Mouse (Mus musculus) olfactory bulb, adult 2 months (tissue): ENCODE measurements around the gene Grk3. TPM values are rescaled to one million over a fixed set of nuclear protein-coding genes. Genes with fewer than 3 reads are reported as not detected.

Source experiments
- H3K27ac ChIP-seq: fragments of 200-500 bp; 2 replicates; pipeline ENCODE4 v1.5.1; 2012; ENCODE audit warnings: low read depth, low read length; ENCODE audit not compliant: insufficient read depth
- H3K4me1 ChIP-seq: fragments of 200-500 bp; 2 replicates; pipeline ENCODE4 v1.6.1; 2012; ENCODE audit warnings: low read length; ENCODE audit not compliant: control insufficient read depth, insufficient read depth
- H3K4me3 ChIP-seq: fragments of 200-500 bp; 2 replicates; pipeline ENCODE4 v1.5.1; 2012; ENCODE audit warnings: mild to moderate bottlenecking, low read depth, low read length, moderate library complexity; ENCODE audit not compliant: insufficient read depth
- CTCF ChIP-seq: fragments of 200-500 bp; IDR thresholded peaks from 2 replicates; pipeline ENCODE4 v1.5.1; 2012; ENCODE audit warnings: low read depth, mild to moderate bottlenecking, low read length, moderate library complexity; ENCODE audit not compliant: insufficient read depth
- POLR2A ChIP-seq: fragments of 200-500 bp; IDR thresholded peaks from 2 replicates; pipeline ENCODE4 v1.6.1; 2012; ENCODE audit warnings: mild to moderate bottlenecking, low read depth, low read length, moderate library complexity; ENCODE audit not compliant: insufficient read depth
- WGBS: fragments of 180-500 bp; shearing (Covaris S2); methylation state at CpG from one replicate; pipeline ENCODE4 v1.1.7; 2018; 5-methylcytosine and 5-hydroxymethylcytosine counted together
- polyA plus RNA-seq: library from polyadenylated mRNA; stranded (reverse); fragments of >200 nt; gene quantifications from 2 replicates; pipeline ENCODE4 v1.2.4, GENCODE M21; 2012; ENCODE audit warnings: low replicate concordance; ENCODE audit not compliant: missing spikeins, insufficient read depth, insufficient read length

Gene Grk3
- polyA plus RNA-seq: not detected in 2 replicates

GRCm38 (mm10) chr5:113015236-113016061 lies at the start of gene Grk3:
Grk3 (minus strand) TSS chr5:113015791.
- peak within 1 kb of the TSS; percentile 75 for H3K4me3 ChIP-seq
- 4% methylated on average over 48 of the region's 52 CpGs for WGBS
- TF ChIP-seq CTCF (no peak), POLR2A (peak; percentile 80)
- peaks cover 34% of the 10 kb centered on the region for H3K4me1 ChIP-seq
- H3K27ac ChIP-seq: peak within 1 kb of the TSS; percentile 34

- Histone ChIP-seq H3K27ac (no peak overlapping the region), H3K4me3 (no peak overlapping the region), H3K4me1 (peaks cover 18% of the 10 kb centered on the region)
- peak; percentile 99 for TF ChIP-seq CTCF
- TF ChIP-seq POLR2A: no peak
- 7% methylated on average over 16 of the region's 16 CpGs for WGBS
These were observed 38.7 kb upstream of the Grk3 start for GRCm38 (mm10) chr5:113054308-113054707.

- WGBS: 28% methylated on average over 7 of the region's 7 CpGs
- Histone ChIP-seq H3K4me1 (peaks cover 24% of the 10 kb centered on the region), H3K27ac (peak overlapping the region; percentile 22), H3K4me3 (no peak overlapping the region)
- TF ChIP-seq POLR2A: no peak
- no peak for TF ChIP-seq CTCF
These were observed 35.1 kb upstream of the Grk3 start for GRCm38 (mm10) chr5:113050581-113051185.

GRCm38 (mm10) chr5:113049876-113050275 lies 34.3 kb upstream of the Grk3 start:
- TF ChIP-seq CTCF (no peak), POLR2A (no peak)
- Histone ChIP-seq H3K27ac (peak overlapping the region; percentile 22), H3K4me3 (no peak overlapping the region), H3K4me1 (peaks cover 29% of the 10 kb centered on the region)

GRCm38 (mm10) chr5:113045511-113046273 lies 30.1 kb upstream of the Grk3 start:
- WGBS: 58% methylated on average over 10 of the region's 10 CpGs
- TF ChIP-seq POLR2A (no peak), CTCF (no peak)
- peaks cover 36% of the 10 kb centered on the region for H3K4me1 ChIP-seq
- H3K4me3 ChIP-seq: no peak overlapping the region
- peak overlapping the region; percentile 8; the same call in 1 of the 2 replicates for H3K27ac ChIP-seq

- Histone ChIP-seq H3K27ac (peak overlapping the region; percentile 27), H3K4me3 (no peak overlapping the region), H3K4me1 (peaks cover 27% of the 10 kb centered on the region)
- WGBS: 49% methylated on average over 8 of the region's 8 CpGs
- no peak for TF ChIP-seq POLR2A
- no peak for TF ChIP-seq CTCF
These were observed 27.9 kb upstream of the Grk3 start for GRCm38 (mm10) chr5:113043531-113043930.

- H3K4me3 ChIP-seq: no peak overlapping the region
- no peak for TF ChIP-seq POLR2A
- peaks cover 27% of the 10 kb centered on the region for H3K4me1 ChIP-seq
- H3K27ac ChIP-seq: peak overlapping the region; percentile 25; the same call in 1 of the 2 replicates
- 22% methylated on average over 5 of the region's 5 CpGs for WGBS
These were observed 26.0 kb upstream of the Grk3 start for GRCm38 (mm10) chr5:113041567-113042071.

- Histone ChIP-seq H3K4me3 (no peak overlapping the region), H3K27ac (no peak overlapping the region), H3K4me1 (peaks cover 22% of the 10 kb centered on the region)
- TF ChIP-seq CTCF: no peak
- TF ChIP-seq POLR2A: no peak
- 46% methylated on average over 6 of the region's 6 CpGs for WGBS
These were observed 25.2 kb upstream of the Grk3 start for GRCm38 (mm10) chr5:113040776-113041175.

GRCm38 (mm10) chr5:113038601-113039000 lies 23.0 kb upstream of the Grk3 start:
- 65% methylated on average over 6 of the region's 6 CpGs for WGBS
- TF ChIP-seq CTCF: no peak
- no peak for TF ChIP-seq POLR2A
- no peak overlapping the region for H3K4me3 ChIP-seq
- peaks cover 16% of the 10 kb centered on the region for H3K4me1 ChIP-seq
- H3K27ac ChIP-seq: no peak overlapping the region
